Mouse (Mus musculus) hindbrain, embryonic 16.5 days (tissue): Measurements from ENCODE around the gene Mrps23. TPM values are rescaled to one million over a fixed set of nuclear protein-coding genes. Genes with fewer than 3 reads are reported as not detected.
"Not testable (repeated sequence)": the region's sequence is repeated elsewhere in the genome, so short reads cannot be mapped to it uniquely, and the experiment has no call there.

ENCODE experiments used
- ATAC-seq: fragments of 200-750 bp; cut with Nextera tagmentation; 2 replicates; pipeline ENCODE4 v1.8.0; 2017; ENCODE audit warnings: moderate TSS enrichment, moderate library complexity
- H3K27ac ChIP-seq: fragments of 300-500 bp; sonication (generic); 2 replicates; pipeline ENCODE4 v1.5.1; 2014; ENCODE audit warnings: low read depth, mild to moderate bottlenecking, control low read depth, low read length, moderate library complexity
- H3K27me3 ChIP-seq: fragments of 300-500 bp; sonication (generic); replicated peaks from 2 replicates; pipeline ENCODE4 v1.6.1; 2014; ENCODE audit warnings: low read length; ENCODE audit not compliant: control insufficient read depth, insufficient read depth
- H3K36me3 ChIP-seq: fragments of 300-500 bp; sonication (generic); 2 replicates; pipeline ENCODE4 v1.6.1; 2014; ENCODE audit warnings: mild to moderate bottlenecking, low read length, moderate library complexity, mixed read lengths; ENCODE audit not compliant: control insufficient read depth, insufficient read depth
- H3K4me1 ChIP-seq: fragments of 300-500 bp; sonication (generic); 2 replicates; pipeline ENCODE4 v1.6.1; 2014; ENCODE audit warnings: low read depth, low read length; ENCODE audit not compliant: control insufficient read depth, insufficient read depth
- H3K4me2 ChIP-seq: fragments of 300-500 bp; sonication (generic); 2 replicates; pipeline ENCODE4 v1.6.1; 2014; ENCODE audit warnings: mild to moderate bottlenecking, low read length, control low read depth, moderate library complexity
- H3K4me3 ChIP-seq: fragments of 300-500 bp; sonication (generic); 2 replicates; pipeline ENCODE4 v1.5.1; 2014; ENCODE audit warnings: mild to moderate bottlenecking, low read length, control low read depth, moderate library complexity
- H3K9ac ChIP-seq: fragments of 300-500 bp; sonication (generic); 2 replicates; pipeline ENCODE4 v1.6.1; 2014; ENCODE audit warnings: low read depth, mild to moderate bottlenecking, control low read depth, low read length, moderate library complexity
- H3K9me3 ChIP-seq: fragments of 300-500 bp; sonication (generic); 2 replicates; pipeline ENCODE4 v1.6.1; 2014; ENCODE audit warnings: mild to moderate bottlenecking, low read length, moderate library complexity; ENCODE audit not compliant: control insufficient read depth
- WGBS: fragments of 180-500 bp; shearing (Covaris S2); extraction: QIAGEN DNeasy Blood & Tissue Kit; methylation state at CpG from one replicate; pipeline ENCODE4 v1.1.7; 2014; 5-methylcytosine and 5-hydroxymethylcytosine counted together
- polyA plus RNA-seq: library from polyadenylated mRNA; unstranded; fragments of >200 nt; fragmentation: Nextera tagmentation; extraction: Ambion mirVana; gene quantifications from 2 replicates; pipeline ENCODE4 v1.2.1, GENCODE M21; 2015

Mrps23 gene
- polyA plus RNA-seq, 1 experiment from 2014 or later, result 68.8 TPM

GRCm38 (mm10) chr11:88198223-88198622 lies 6.0 kb upstream of the Mrps23 start:
- H3K9ac ChIP-seq, result no peak overlapping the region
- peaks cover 9% of the 10 kb centered on the region for H3K27me3 ChIP-seq
- H3K9me3 ChIP-seq, result no peaks in the 10 kb centered on the region
- no peak overlapping the region for H3K27ac ChIP-seq
- no peak overlapping the region for H3K4me2 ChIP-seq
- no peak for ATAC-seq
- 19% methylated on average over 4 of the region's 4 CpGs for WGBS
- H3K4me1 ChIP-seq, result peaks cover 5% of the 10 kb centered on the region
- no peak overlapping the region for H3K4me3 ChIP-seq
- no peaks in the 10 kb centered on the region for H3K36me3 ChIP-seq

GRCm38 (mm10) chr11:88201172-88201571 lies 3.0 kb upstream of the Mrps23 start:
- H3K9me3 ChIP-seq, result no peaks in the 10 kb centered on the region
- no peak overlapping the region for H3K4me2 ChIP-seq
- H3K36me3 ChIP-seq, result no peaks in the 10 kb centered on the region
- WGBS, result 79% methylated on average over 2 of the region's 2 CpGs
- H3K27me3 ChIP-seq, result no peaks in the 10 kb centered on the region
- peaks cover 16% of the 10 kb centered on the region for H3K4me1 ChIP-seq
- no peak overlapping the region for H3K9ac ChIP-seq
- H3K27ac ChIP-seq, result no peak overlapping the region
- ATAC-seq, result no peak
- no peak overlapping the region for H3K4me3 ChIP-seq

- Histone ChIP-seq H3K27me3 (no peaks in the 10 kb centered on the region), H3K4me3 (no peak overlapping the region), H3K9ac (no peak overlapping the region), H3K27ac (no peak overlapping the region), H3K36me3 (no peaks in the 10 kb centered on the region), H3K9me3 (no peaks in the 10 kb centered on the region), H3K4me2 (no peak overlapping the region), H3K4me1 (peaks cover 16% of the 10 kb centered on the region)
- no peak for ATAC-seq
- 6% methylated on average over 2 of the region's 2 CpGs for WGBS
These were observed 2.1 kb upstream of the Mrps23 start for GRCm38 (mm10) chr11:88202077-88202476.

GRCm38 (mm10) chr11:88204593-88205368 lies 593 bp downstream of the Mrps23 start:
- Histone ChIP-seq H3K9ac (peak overlapping the region; percentile 71), H3K4me2 (peak overlapping the region; percentile 72), H3K4me1 (peaks cover 16% of the 10 kb centered on the region), H3K4me3 (peak overlapping the region; percentile 61), H3K9me3 (no peaks in the 10 kb centered on the region), H3K36me3 (0 out of 2 replicates have a peak, but pooled peaks cover 2% of the 10 kb centered on the region), H3K27ac (peak overlapping the region; percentile 59), H3K27me3 (no peaks in the 10 kb centered on the region)
- 0 out of 2 replicates have a peak, but pooled peaks have one; percentile 7 for ATAC-seq
- WGBS, result 34% methylated on average over 30 of the region's 30 CpGs

- not testable (repeated sequence) for H3K27ac ChIP-seq, H3K27me3 ChIP-seq, H3K9me3 ChIP-seq, H3K4me2 ChIP-seq, H3K9ac ChIP-seq, H3K4me3 ChIP-seq, ATAC-seq
- H3K4me1 ChIP-seq, result peaks cover 16% of the 10 kb centered on the region
- 89% methylated on average over 8 of the region's 8 CpGs for WGBS
- H3K36me3 ChIP-seq, result peaks cover 11% of the 10 kb centered on the region
These were observed 2.4 kb downstream of the Mrps23 start for GRCm38 (mm10) chr11:88206576-88206975.

GRCm38 (mm10) chr11:88207697-88208096 lies 3.5 kb downstream of the Mrps23 start:
- Histone ChIP-seq H3K4me3 (no peak overlapping the region), H3K9me3 (no peaks in the 10 kb centered on the region), H3K9ac (no peak overlapping the region), H3K36me3 (peaks cover 11% of the 10 kb centered on the region), H3K27me3 (no peaks in the 10 kb centered on the region), H3K4me1 (peaks cover 16% of the 10 kb centered on the region), H3K27ac (no peak overlapping the region), H3K4me2 (no peak overlapping the region)
- no peak for ATAC-seq
- WGBS, result 94% methylated on average over 2 of the region's 2 CpGs

GRCm38 (mm10) chr11:88211824-88212582 lies 7.8 kb downstream of the Mrps23 start:
- Histone ChIP-seq H3K4me2 (no peak overlapping the region), H3K4me3 (no peak overlapping the region), H3K4me1 (peaks cover 11% of the 10 kb centered on the region), H3K9ac (no peak overlapping the region), H3K36me3 (peaks cover 11% of the 10 kb centered on the region), H3K9me3 (no peaks in the 10 kb centered on the region), H3K27ac (no peak overlapping the region), H3K27me3 (no peaks in the 10 kb centered on the region)
- WGBS, result 87% methylated on average over 5 of the region's 5 CpGs
- no peak for ATAC-seq

- Histone ChIP-seq H3K9me3 (no peaks in the 10 kb centered on the region), H3K27me3 (no peaks in the 10 kb centered on the region), H3K4me2 (no peak overlapping the region), H3K4me3 (no peak overlapping the region), H3K9ac (no peak overlapping the region), H3K27ac (no peak overlapping the region), H3K36me3 (peaks cover 9% of the 10 kb centered on the region), H3K4me1 (peaks cover 11% of the 10 kb centered on the region)
- WGBS, result 52% methylated on average over 6 of the region's 6 CpGs
- no peak for ATAC-seq
These were observed 9.6 kb downstream of the Mrps23 start for GRCm38 (mm10) chr11:88213757-88214156.
